Mouse (Mus musculus): ENCODE measurements around the gene Tulp4. TPM values are rescaled to one million over a fixed set of nuclear protein-coding genes. Genes with fewer than 3 reads are reported as not detected.

Gene Tulp4
- polyA plus RNA-seq, 1 experiment = 56.4 TPM

DNA sequence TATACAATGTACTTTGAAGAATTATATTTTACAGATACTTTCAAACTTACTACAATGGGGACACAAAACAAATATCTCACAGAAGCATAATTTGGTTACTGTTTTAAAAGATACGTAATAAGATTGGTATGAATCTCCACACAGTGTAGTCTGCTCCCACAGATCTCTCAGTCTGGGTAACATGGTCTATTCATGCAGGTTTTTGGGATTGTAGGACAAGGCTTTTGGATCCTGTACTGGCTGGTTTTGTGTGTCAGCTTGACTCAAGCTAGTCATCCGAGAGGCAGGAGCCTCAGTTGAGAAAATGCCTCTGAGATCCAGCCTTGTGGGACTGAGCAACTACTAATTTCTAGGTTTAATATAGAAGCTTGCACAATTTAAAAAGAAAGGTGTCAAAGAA is 35.1 kb downstream of the Tulp4 start:
- H3K27me3 ChIP-seq (ENCODE audit: control insufficient read depth, insufficient read depth, insufficient read length) = no peaks in the 10 kb centered on the region

DNA sequence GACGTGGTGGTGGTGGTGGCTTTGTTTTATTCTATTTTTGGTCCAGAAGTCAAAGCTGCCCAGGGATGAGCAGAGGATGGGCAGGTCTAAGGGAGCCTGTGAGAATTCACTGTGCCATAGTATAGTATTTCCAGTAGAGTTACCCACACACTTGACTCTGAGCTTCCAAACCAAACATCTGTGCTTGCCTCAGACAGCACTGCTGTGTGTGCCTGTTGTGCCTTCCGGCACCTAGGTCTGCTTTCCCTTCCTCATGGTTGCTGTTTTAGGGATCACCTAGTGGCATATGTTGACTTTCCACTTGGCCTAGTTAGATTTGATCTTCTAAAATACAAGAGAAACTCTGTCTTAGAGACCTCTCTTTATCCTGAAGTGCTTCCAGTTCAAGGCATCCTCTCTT is 39.0 kb downstream of the Tulp4 start:
- no peaks in the 10 kb centered on the region for H3K27me3 ChIP-seq (ENCODE audit: control insufficient read depth, insufficient read depth, insufficient read length)
- H3K4me2 ChIP-seq (ENCODE audit: low read depth) = peak overlapping the region; percentile 65
- H3K79me2 ChIP-seq (ENCODE audit: control insufficient read depth, insufficient read depth) = peaks cover 91% of the 10 kb centered on the region
- no peak overlapping the region for H3ac ChIP-seq (ENCODE audit: control insufficient read depth, insufficient read length)
- H3K4me3 ChIP-seq = no peak overlapping the region
- peak in 2 of 3 experiments; percentile 14 to 69 for TF ChIP-seq MYOG (IDR thresholded peaks at IDR 0.05; ENCODE audit: control insufficient read depth in 1 of 3, insufficient read depth in 1 of 3, insufficient read length in 2 of 3, low read depth in 2 of 3)
- peak in 2 of 3 experiments; percentile 41 to 69 for TF ChIP-seq MYOD1 (IDR thresholded peaks at IDR 0.05; ENCODE audit: control insufficient read depth in 1 of 3, insufficient read length in 2 of 3, low read depth in 2 of 3)
- TF ChIP-seq REST (IDR thresholded peaks at IDR 0.05; ENCODE audit: insufficient read depth, insufficient read length) = no peak
- no peak for TF ChIP-seq SRF (IDR thresholded peaks at IDR 0.05; ENCODE audit: control insufficient read depth, insufficient read length, low read depth)
- TF ChIP-seq E2F4 (IDR thresholded peaks at IDR 0.05; ENCODE audit: insufficient read depth) = no peak
- peaks cover 8% of the 10 kb centered on the region for H3K36me3 ChIP-seq (ENCODE audit: control insufficient read depth, insufficient read depth)

More for the DNA sequence above, 35.1 kb downstream of the Tulp4 start:
- H3K4me2 ChIP-seq (ENCODE audit: low read depth) = peak overlapping the region; percentile 65
- H3K4me3 ChIP-seq = no peak overlapping the region
- peaks cover 66% of the 10 kb centered on the region for H3K79me2 ChIP-seq (ENCODE audit: control insufficient read depth, insufficient read depth)
- H3ac ChIP-seq (ENCODE audit: control insufficient read depth, insufficient read length) = no peak overlapping the region
- peaks cover 4% of the 10 kb centered on the region for H3K36me3 ChIP-seq (ENCODE audit: control insufficient read depth, insufficient read depth)
- TF ChIP-seq SRF (IDR thresholded peaks at IDR 0.05; ENCODE audit: control insufficient read depth, insufficient read length, low read depth) = no peak
- no peak for TF ChIP-seq E2F4 (IDR thresholded peaks at IDR 0.05; ENCODE audit: insufficient read depth)
- TF ChIP-seq TCF12 (IDR thresholded peaks at IDR 0.05; ENCODE audit: insufficient read depth, poor library complexity, severe bottlenecking) = no peak
- no peak for TF ChIP-seq MYOG (IDR thresholded peaks at IDR 0.05; ENCODE audit: control insufficient read depth in 1 of 3, insufficient read depth in 1 of 3, insufficient read length in 2 of 3, low read depth in 2 of 3)

GRCm38 (mm10) chr17:6152941-6153340 is 46.7 kb downstream of the Tulp4 start:
- no peak for TF ChIP-seq TCF12 (IDR thresholded peaks at IDR 0.05; ENCODE audit: insufficient read depth, poor library complexity, severe bottlenecking)
- TF ChIP-seq MYOD1 (IDR thresholded peaks at IDR 0.05; ENCODE audit: control insufficient read depth in 1 of 3, insufficient read length in 2 of 3, low read depth in 2 of 3) = no peak
- no peak for TF ChIP-seq CEBPB (IDR thresholded peaks at IDR 0.05; ENCODE audit: insufficient read depth, poor library complexity, severe bottlenecking)
- no peak for TF ChIP-seq POLR2A (IDR thresholded peaks at IDR 0.05; ENCODE audit: insufficient read length, low read depth)
- no peak for TF ChIP-seq SRF (IDR thresholded peaks at IDR 0.05; ENCODE audit: control insufficient read depth, insufficient read length, low read depth)
- no peak for TF ChIP-seq POLR2AphosphoS2 (IDR thresholded peaks at IDR 0.05; ENCODE audit: insufficient read length, low read depth)
- TF ChIP-seq USF1 (IDR thresholded peaks at IDR 0.05; ENCODE audit: low read depth) = no peak
- TF ChIP-seq MYOG (IDR thresholded peaks at IDR 0.05; ENCODE audit: control insufficient read depth in 1 of 3, insufficient read depth in 1 of 3, insufficient read length in 2 of 3, low read depth in 2 of 3) = no peak
- TF ChIP-seq E2F4 (IDR thresholded peaks at IDR 0.05; ENCODE audit: insufficient read depth) = no peak
- TF ChIP-seq MAX (IDR thresholded peaks at IDR 0.05; ENCODE audit: low read depth) = no peak
- no peak for TF ChIP-seq REST (IDR thresholded peaks at IDR 0.05; ENCODE audit: insufficient read depth, insufficient read length)
- TF ChIP-seq TCF3 (IDR thresholded peaks at IDR 0.05; ENCODE audit: insufficient read length, low read depth) = no peak
- Histone ChIP-seq H3K4me3 (no peak overlapping the region), H3K27me3 (ENCODE audit: control insufficient read depth, insufficient read depth, insufficient read length) (no peaks in the 10 kb centered on the region), H3K4me2 (ENCODE audit: low read depth) (no peak overlapping the region), H3ac (ENCODE audit: control insufficient read depth, insufficient read length) (no peak overlapping the region), H3K79me2 (ENCODE audit: control insufficient read depth, insufficient read depth) (peaks cover 95% of the 10 kb centered on the region), H3K36me3 (ENCODE audit: control insufficient read depth, insufficient read depth) (peaks cover 15% of the 10 kb centered on the region)

GRCm38 (mm10) chr17:6153581-6153980 is 47.3 kb downstream of the Tulp4 start:
- H3ac ChIP-seq (ENCODE audit: control insufficient read depth, insufficient read length) = no peak overlapping the region
- no peak for TF ChIP-seq TCF12 (IDR thresholded peaks at IDR 0.05; ENCODE audit: insufficient read depth, poor library complexity, severe bottlenecking)
- no peak for TF ChIP-seq REST (IDR thresholded peaks at IDR 0.05; ENCODE audit: insufficient read depth, insufficient read length)
- TF ChIP-seq POLR2AphosphoS2 (IDR thresholded peaks at IDR 0.05; ENCODE audit: insufficient read length, low read depth) = no peak
- no peak for TF ChIP-seq POLR2A (IDR thresholded peaks at IDR 0.05; ENCODE audit: insufficient read length, low read depth)
- no peak for TF ChIP-seq TCF3 (IDR thresholded peaks at IDR 0.05; ENCODE audit: insufficient read length, low read depth)
- no peak for TF ChIP-seq SRF (IDR thresholded peaks at IDR 0.05; ENCODE audit: control insufficient read depth, insufficient read length, low read depth)
- no peak for TF ChIP-seq CEBPB (IDR thresholded peaks at IDR 0.05; ENCODE audit: insufficient read depth, poor library complexity, severe bottlenecking)
- TF ChIP-seq MYOD1 (IDR thresholded peaks at IDR 0.05; ENCODE audit: control insufficient read depth in 1 of 3, insufficient read length in 2 of 3, low read depth in 2 of 3) = no peak
- no peak for TF ChIP-seq MAX (IDR thresholded peaks at IDR 0.05; ENCODE audit: low read depth)
- TF ChIP-seq E2F4 (IDR thresholded peaks at IDR 0.05; ENCODE audit: insufficient read depth) = no peak
- no peak for TF ChIP-seq MYOG (IDR thresholded peaks at IDR 0.05; ENCODE audit: control insufficient read depth in 1 of 3, insufficient read depth in 1 of 3, insufficient read length in 2 of 3, low read depth in 2 of 3)
- no peak for TF ChIP-seq USF1 (IDR thresholded peaks at IDR 0.05; ENCODE audit: low read depth)
- no peak overlapping the region for H3K4me2 ChIP-seq (ENCODE audit: low read depth)
- H3K4me3 ChIP-seq = no peak overlapping the region
- peaks cover 15% of the 10 kb centered on the region for H3K36me3 ChIP-seq (ENCODE audit: control insufficient read depth, insufficient read depth)
- peaks cover 95% of the 10 kb centered on the region for H3K79me2 ChIP-seq (ENCODE audit: control insufficient read depth, insufficient read depth)
- no peaks in the 10 kb centered on the region for H3K27me3 ChIP-seq (ENCODE audit: control insufficient read depth, insufficient read depth, insufficient read length)

- peaks cover 95% of the 10 kb centered on the region for H3K79me2 ChIP-seq (ENCODE audit: control insufficient read depth, insufficient read depth)
- H3K4me3 ChIP-seq = no peak overlapping the region
- no peaks in the 10 kb centered on the region for H3K27me3 ChIP-seq (ENCODE audit: control insufficient read depth, insufficient read depth, insufficient read length)
- TF ChIP-seq MYOD1 (IDR thresholded peaks at IDR 0.05; ENCODE audit: control insufficient read depth in 1 of 3, insufficient read length in 2 of 3, low read depth in 2 of 3) (no peak), E2F4 (IDR thresholded peaks at IDR 0.05; ENCODE audit: insufficient read depth) (no peak), SRF (IDR thresholded peaks at IDR 0.05; ENCODE audit: control insufficient read depth, insufficient read length, low read depth) (no peak), REST (IDR thresholded peaks at IDR 0.05; ENCODE audit: insufficient read depth, insufficient read length) (no peak), MAX (IDR thresholded peaks at IDR 0.05; ENCODE audit: low read depth) (no peak), CEBPB (IDR thresholded peaks at IDR 0.05; ENCODE audit: insufficient read depth, poor library complexity, severe bottlenecking) (no peak), TCF12 (IDR thresholded peaks at IDR 0.05; ENCODE audit: insufficient read depth, poor library complexity, severe bottlenecking) (no peak), POLR2AphosphoS2 (IDR thresholded peaks at IDR 0.05; ENCODE audit: insufficient read length, low read depth) (no peak), USF1 (IDR thresholded peaks at IDR 0.05; ENCODE audit: low read depth) (no peak), POLR2A (IDR thresholded peaks at IDR 0.05; ENCODE audit: insufficient read length, low read depth) (no peak), TCF3 (IDR thresholded peaks at IDR 0.05; ENCODE audit: insufficient read length, low read depth) (no peak), MYOG (IDR thresholded peaks at IDR 0.05; ENCODE audit: control insufficient read depth in 1 of 3, insufficient read depth in 1 of 3, insufficient read length in 2 of 3, low read depth in 2 of 3) (no peak)
- H3K4me2 ChIP-seq (ENCODE audit: low read depth) = no peak overlapping the region
- H3K36me3 ChIP-seq (ENCODE audit: control insufficient read depth, insufficient read depth) = peaks cover 15% of the 10 kb centered on the region
- H3ac ChIP-seq (ENCODE audit: control insufficient read depth, insufficient read length) = no peak overlapping the region
Measured at GRCm38 (mm10) chr17:6154366-6154765, 48.1 kb downstream of the Tulp4 start.

All from myocyte (in vitro differentiated cells).